Mouse (Mus musculus) G1E (cell line): ENCODE measurements around the gene Cux1. TPM values are rescaled to one million over a fixed set of nuclear protein-coding genes. Genes with fewer than 3 reads are reported as not detected.

Source experiments
- ATAC-seq: 2 replicates; pipeline ENCODE4 v1.8.0; 2016; ENCODE audit warnings: mild to moderate bottlenecking; ENCODE audit not compliant: insufficient number of reproducible peaks, poor library complexity, low FRiP score, severe bottlenecking; ENCODE audit errors: extremely low read depth
- DNase-seq: peaks from one replicate; pipeline ENCODE4 v3.0.0; 2012; ENCODE audit warnings: low spot score
- H3K27me3 ChIP-seq: 2 replicates; pipeline ENCODE4 v1.6.1; 2012; ENCODE audit warnings: mild to moderate bottlenecking, low read length, inconsistent platforms; ENCODE audit not compliant: insufficient read depth
- H3K36me3 ChIP-seq: replicated peaks from 2 replicates; pipeline ENCODE3; 2012; ENCODE audit warnings: mild to moderate bottlenecking, inconsistent platforms
- H3K4me1 ChIP-seq: 2 replicates; pipeline ENCODE4 v1.6.1; 2012; ENCODE audit warnings: low read depth, low read length, inconsistent platforms, mixed read lengths; ENCODE audit not compliant: insufficient read depth
- H3K4me3 ChIP-seq: 2 replicates; pipeline ENCODE4 v1.5.1; 2012; ENCODE audit warnings: low read depth, mild to moderate bottlenecking, inconsistent platforms, low read length, moderate library complexity, mixed read lengths
- H3K9me3 ChIP-seq: replicated peaks from 2 replicates; pipeline ENCODE4 v1.6.1; 2012; ENCODE audit warnings: inconsistent platforms
- CTCF ChIP-seq: IDR thresholded peaks from 2 replicates; pipeline ENCODE4 v1.5.1; 2012; ENCODE audit warnings: low read depth, low read length, inconsistent platforms, mixed read lengths
- GATA1 ChIP-seq: IDR thresholded peaks from 2 replicates; pipeline ENCODE4 v1.6.1; 2012; ENCODE audit warnings: borderline replicate concordance, low read length, inconsistent platforms, mixed read lengths
- GATA2 ChIP-seq: IDR thresholded peaks from 2 replicates; pipeline ENCODE4 v1.6.1; 2012; ENCODE audit warnings: low read depth, low read length, inconsistent platforms, borderline replicate concordance
- POLR2AphosphoS5 ChIP-seq: IDR thresholded peaks from 2 replicates; pipeline ENCODE4 v1.6.1; 2012; ENCODE audit warnings: low read depth, low read length, inconsistent platforms; ENCODE audit not compliant: insufficient replicate concordance
- TAL1 ChIP-seq: conservative IDR thresholded peaks from 2 replicates; pipeline ENCODE4 v1.6.1; 2012; ENCODE audit warnings: low read depth, low read length, inconsistent platforms, mixed read lengths
- polyA plus RNA-seq: library from polyadenylated mRNA; stranded (reverse); fragments of >175 nt; gene quantifications from 2 replicates; pipeline ENCODE4 v1.2.3, GENCODE M21; 2012
- total RNA-seq, 2 experiments: library from RNA; stranded (forward) in 1 of 2; stranded (reverse) in 1 of 2; fragments of 200-1000 nt in 1 of 2; fragments of >200 nt in 1 of 2; fragmentation: Nextera tagmentation in 1 of 2; gene quantifications; 2 replicates each; pipeline ENCODE4 v1.2.3; 2014 to 2017

Cux1 gene
- total and polyA plus RNA-seq, 3 experiments = 0.03 to 0.11 TPM; not detected in 1

DNA sequence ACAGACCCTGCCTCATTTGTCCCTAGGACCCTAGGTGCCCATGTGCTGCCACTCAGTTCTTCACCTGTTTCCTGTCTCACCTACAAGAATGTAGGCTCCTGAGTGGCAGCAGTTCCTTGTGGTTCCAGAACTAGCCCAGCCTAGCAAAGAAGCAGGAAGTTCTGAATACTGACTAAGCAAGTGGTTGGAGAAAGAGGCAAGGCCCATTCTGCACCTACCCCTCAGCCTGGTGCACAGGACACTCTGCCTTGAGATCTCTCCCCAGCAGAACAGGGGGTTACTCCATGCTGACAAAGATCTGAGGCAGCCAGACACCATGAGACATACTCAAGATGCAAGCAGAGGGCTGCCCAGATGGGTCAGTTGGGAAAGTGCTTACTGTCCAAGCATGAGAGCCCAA, 14.5 kb downstream of the Cux1 start:
- H3K4me1 ChIP-seq = no peaks in the 10 kb centered on the region
- H3K4me3 ChIP-seq = no peak overlapping the region
- H3K36me3 ChIP-seq = no peaks in the 10 kb centered on the region
- no peak for ATAC-seq
- DNase-seq = no peak
- H3K9me3 ChIP-seq = no peaks in the 10 kb centered on the region
- H3K27me3 ChIP-seq = no peaks in the 10 kb centered on the region
- TF ChIP-seq POLR2AphosphoS5 (no peak), GATA2 (no peak), CTCF (no peak), GATA1 (no peak), TAL1 (no peak)

DNA sequence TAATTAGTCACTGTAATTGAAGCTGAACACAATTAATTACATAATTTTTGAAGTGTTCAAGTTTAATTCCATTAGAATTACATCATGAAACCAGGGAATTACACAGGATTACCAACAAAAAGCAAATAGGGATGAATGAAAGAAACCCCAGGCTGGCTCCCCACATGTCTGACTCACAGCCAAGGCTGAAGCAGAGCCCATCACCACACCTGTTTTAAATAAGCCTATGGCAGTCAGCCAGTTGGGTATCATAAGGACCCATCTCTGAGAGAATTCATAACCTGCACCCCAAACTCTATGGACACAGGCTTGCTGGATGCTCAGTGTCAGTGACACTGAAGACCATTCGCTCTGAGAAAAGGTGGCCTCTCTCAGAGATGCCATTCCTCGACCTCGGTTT, 15.2 kb downstream of the Cux1 start:
- no peaks in the 10 kb centered on the region for H3K27me3 ChIP-seq
- DNase-seq (no peak), ATAC-seq (no peak)
- no peaks in the 10 kb centered on the region for H3K4me1 ChIP-seq
- TF ChIP-seq POLR2AphosphoS5 (no peak), CTCF (no peak), GATA1 (no peak), TAL1 (no peak), GATA2 (no peak)
- no peak overlapping the region for H3K4me3 ChIP-seq
- H3K36me3 ChIP-seq = no peaks in the 10 kb centered on the region
- no peaks in the 10 kb centered on the region for H3K9me3 ChIP-seq

DNA sequence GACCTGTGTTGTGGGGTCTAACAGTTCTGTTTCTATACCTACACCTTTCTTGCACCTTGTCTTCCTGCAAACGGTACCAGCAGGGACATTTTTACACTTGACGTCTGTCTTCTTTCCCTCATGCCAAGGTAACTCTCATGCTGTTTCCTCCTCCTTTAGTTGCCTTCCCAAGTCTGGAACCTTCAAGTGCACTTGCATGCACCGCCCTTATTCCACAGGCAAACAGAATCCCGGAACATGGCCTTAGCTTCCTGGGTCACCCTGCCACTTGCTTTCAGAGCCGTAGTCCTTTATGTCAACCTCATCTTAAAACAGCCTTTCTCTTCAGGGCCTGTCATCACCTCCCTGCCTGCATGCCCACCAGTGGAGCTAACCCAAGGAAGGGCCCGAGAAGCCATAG, 15.7 kb downstream of the Cux1 start:
- Histone ChIP-seq H3K27me3 (no peaks in the 10 kb centered on the region), H3K4me1 (no peaks in the 10 kb centered on the region), H3K36me3 (no peaks in the 10 kb centered on the region), H3K4me3 (no peak overlapping the region), H3K9me3 (no peaks in the 10 kb centered on the region)
- TF ChIP-seq TAL1 = no peak
- TF ChIP-seq POLR2AphosphoS5 = no peak
- no peak for TF ChIP-seq CTCF
- no peak for TF ChIP-seq GATA1
- no peak for TF ChIP-seq GATA2
- ATAC-seq (no peak), DNase-seq (no peak)

DNA sequence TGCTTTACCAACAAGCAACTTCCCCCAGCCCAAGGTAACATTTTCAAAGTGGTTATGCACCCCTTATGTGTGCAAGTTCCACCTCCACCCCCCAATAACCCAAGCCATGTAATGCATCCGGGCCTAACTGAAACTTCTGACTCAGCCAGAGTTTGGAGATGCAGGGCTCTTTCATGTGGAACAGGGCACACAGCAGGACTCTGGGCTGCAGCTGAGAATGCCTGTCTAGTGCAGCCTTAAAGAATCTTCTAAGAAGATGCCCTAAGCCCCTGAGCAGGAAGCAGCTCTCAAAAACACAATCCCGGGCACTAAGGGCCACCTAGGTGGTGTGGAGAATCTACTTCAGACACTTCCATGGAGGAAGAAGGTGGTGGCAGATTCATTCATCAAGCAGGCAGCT, 16.6 kb downstream of the Cux1 start:
- Histone ChIP-seq H3K27me3 (no peaks in the 10 kb centered on the region), H3K36me3 (no peaks in the 10 kb centered on the region), H3K9me3 (no peaks in the 10 kb centered on the region), H3K4me1 (no peaks in the 10 kb centered on the region), H3K4me3 (no peak overlapping the region)
- no peak for ATAC-seq
- DNase-seq = no peak
- TF ChIP-seq CTCF (no peak), GATA1 (no peak), TAL1 (no peak), POLR2AphosphoS5 (no peak), GATA2 (no peak)

DNA sequence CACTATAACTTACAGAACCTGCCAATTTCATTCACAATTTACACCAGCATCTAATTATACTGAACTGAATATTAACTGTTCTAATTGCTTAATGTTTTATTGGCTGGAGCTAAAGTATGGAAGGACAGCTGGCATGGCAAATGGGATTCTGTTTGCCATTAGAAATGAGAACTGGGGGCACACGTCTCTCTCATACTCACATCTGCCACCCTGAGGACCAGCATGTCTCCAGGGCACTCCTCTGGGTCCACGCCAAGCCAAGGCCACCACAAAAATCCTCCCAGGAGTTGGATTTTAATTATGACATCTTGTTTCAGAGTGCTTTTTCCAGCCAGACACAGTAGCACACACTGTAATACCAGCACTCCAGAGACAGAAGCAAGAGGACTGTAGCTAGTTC, 18.5 kb downstream of the Cux1 start:
- no peak overlapping the region for H3K4me3 ChIP-seq
- ATAC-seq (no peak), DNase-seq (no peak)
- TF ChIP-seq CTCF (no peak), GATA1 (no peak), POLR2AphosphoS5 (no peak), TAL1 (no peak), GATA2 (no peak)
- no peaks in the 10 kb centered on the region for H3K27me3 ChIP-seq
- no peaks in the 10 kb centered on the region for H3K9me3 ChIP-seq
- no peaks in the 10 kb centered on the region for H3K36me3 ChIP-seq
- no peaks in the 10 kb centered on the region for H3K4me1 ChIP-seq

DNA sequence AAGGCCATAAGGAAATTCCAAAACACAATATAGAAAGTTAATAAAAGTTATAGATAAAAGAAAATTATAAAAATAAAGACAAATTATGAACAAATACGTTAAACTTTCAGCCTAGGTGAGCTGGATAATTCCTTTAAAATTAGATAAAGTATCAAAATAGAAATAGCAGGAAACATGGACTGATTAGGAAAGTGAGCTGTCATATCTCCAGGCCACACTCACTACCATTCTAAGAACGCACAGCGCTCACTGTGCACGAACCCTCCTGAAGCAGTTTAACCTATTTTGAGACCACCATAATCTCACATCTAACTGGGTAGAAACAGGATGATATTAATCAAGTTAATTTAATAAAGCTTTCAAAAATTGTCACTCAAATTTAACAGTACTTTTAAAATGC, 22.2 kb downstream of the Cux1 start:
- Histone ChIP-seq H3K4me3 (no peak overlapping the region), H3K36me3 (no peaks in the 10 kb centered on the region), H3K27me3 (no peaks in the 10 kb centered on the region), H3K4me1 (no peaks in the 10 kb centered on the region), H3K9me3 (no peaks in the 10 kb centered on the region)
- DNase-seq = no peak
- ATAC-seq = no peak
- TF ChIP-seq CTCF (no peak), GATA2 (no peak), TAL1 (no peak), POLR2AphosphoS5 (no peak), GATA1 (no peak)
